Mouse (Mus musculus) frontal cortex, postnatal 25 days (tissue): ENCODE measurements at regions not wholly inside any gene's neighbourhood (a gene's known extent, or its start where the extent isn't known, plus 50 kb on each side); places are given as distances from the start of the nearest gene placed in this dataset.

Source experiments
- DNase-seq, 2 experiments: peaks; one replicate each; pipeline ENCODE4 v3.0.0; 2022; ENCODE audit warnings: low spot score in 2 of 2

- DNase-seq, result no peak
Observed at GRCm38 (mm10) chr16:5673372-5673960, 211.7 kb upstream of the Rbfox1 start.

GRCm38 (mm10) chr16:5672871-5673270, 212.3 kb upstream of the Rbfox1 start:
- no peak for DNase-seq

GRCm38 (mm10) chr16:5668403-5668967, 216.7 kb upstream of the Rbfox1 start:
- no peak for DNase-seq

GRCm38 (mm10) chr16:5661918-5662317, 223.2 kb upstream of the Rbfox1 start:
- no peak for DNase-seq

DNA sequence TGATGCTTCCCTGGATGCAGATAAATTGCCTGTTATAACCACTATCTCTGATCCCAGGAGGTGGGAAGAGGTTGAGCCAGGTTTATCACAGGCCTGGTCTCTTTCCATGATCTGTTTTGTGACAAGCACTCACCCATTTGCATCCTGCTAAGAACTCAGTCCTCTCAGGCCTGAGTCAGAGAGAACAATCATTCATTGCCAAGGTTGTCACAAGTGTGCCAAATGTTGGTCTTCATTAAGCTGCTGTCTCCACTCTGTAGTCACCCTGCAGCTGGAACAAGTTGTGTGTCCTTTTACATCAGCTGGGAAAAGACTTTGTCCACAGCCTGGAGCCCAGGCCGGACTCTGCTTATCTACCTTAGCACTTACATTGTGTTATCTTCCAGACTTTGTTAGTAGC, 233.6 kb upstream of the Rbfox1 start:
- DNase-seq, result no peak

DNA sequence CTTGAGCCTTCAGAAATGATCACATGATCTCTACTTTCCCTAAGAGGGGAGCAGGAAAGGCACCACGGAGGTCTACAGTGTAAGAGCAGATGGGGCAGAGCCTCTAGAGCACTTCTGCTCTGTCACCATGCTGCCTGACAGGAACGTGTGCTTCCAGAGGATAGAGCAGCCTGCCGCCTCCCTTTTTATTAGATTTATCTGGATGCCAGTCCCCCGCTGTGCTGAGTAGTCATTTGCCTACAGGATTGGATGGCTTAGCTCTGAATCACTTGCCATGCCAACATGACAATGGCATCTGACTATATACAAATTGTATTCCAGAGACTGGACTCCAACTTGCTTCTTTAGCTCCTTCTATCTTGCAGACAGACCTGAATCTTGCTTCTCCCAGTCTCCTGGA, 234.2 kb upstream of the Rbfox1 start:
- DNase-seq, result no peak

DNA sequence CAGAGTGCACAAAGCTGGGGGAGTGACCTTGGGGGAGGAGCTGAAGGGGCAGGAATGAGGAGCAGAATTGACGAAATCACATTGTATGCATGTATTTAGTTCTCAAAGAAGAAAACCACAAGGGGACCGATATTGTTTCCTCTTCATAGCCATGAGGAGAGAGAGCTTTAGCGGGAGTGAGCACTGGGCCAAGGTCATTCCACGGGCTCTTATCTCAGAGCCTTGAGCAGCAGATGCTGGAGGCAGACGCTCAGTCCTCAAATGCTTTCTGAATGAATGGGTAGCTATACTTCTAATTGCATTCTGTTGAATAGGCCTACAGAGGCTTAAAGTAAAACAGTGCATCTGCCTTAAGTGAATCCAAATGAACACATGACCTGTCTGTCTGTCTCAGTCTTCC, 245.2 kb upstream of the Rbfox1 start:
- no peak for DNase-seq

DNA sequence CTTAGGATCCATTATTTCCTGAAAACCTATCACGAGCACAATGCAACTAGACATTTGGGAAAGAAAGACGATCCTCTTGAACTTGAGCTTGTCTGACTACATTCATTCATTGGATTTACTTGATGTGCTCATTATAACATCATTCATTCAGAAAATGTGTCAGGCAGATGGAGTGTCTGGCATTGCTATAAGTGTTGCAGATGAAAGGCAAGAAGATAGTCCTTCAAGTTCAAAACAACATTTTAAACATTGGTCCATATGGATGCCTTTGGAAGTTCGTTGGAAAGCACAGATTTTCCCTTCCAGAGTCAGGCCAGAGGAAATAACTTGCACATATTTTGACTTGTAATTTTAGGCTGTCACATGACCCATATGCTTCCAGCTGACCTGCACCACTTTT, 255.2 kb upstream of the Rbfox1 start:
- no peak for DNase-seq

DNA sequence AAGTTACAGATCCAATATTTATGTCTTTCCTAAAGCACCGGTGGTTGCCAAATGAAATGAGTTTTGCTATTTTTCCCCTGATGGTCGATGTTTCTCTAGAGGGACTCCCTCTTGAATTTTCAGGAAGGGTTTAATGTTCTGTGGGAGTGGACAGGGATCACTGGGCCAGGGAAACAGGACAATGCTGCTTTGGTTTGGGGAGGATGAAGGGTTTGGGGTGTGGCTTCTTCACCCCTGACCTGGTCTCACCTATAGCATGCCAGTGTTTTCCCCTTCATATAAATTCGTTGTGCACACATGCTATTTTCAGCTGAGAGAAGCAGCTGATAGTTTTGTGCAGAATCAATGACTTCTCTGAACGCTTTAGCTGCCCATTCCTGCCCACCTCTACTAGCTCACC, 257.2 kb upstream of the Rbfox1 start:
- no peak for DNase-seq

DNA sequence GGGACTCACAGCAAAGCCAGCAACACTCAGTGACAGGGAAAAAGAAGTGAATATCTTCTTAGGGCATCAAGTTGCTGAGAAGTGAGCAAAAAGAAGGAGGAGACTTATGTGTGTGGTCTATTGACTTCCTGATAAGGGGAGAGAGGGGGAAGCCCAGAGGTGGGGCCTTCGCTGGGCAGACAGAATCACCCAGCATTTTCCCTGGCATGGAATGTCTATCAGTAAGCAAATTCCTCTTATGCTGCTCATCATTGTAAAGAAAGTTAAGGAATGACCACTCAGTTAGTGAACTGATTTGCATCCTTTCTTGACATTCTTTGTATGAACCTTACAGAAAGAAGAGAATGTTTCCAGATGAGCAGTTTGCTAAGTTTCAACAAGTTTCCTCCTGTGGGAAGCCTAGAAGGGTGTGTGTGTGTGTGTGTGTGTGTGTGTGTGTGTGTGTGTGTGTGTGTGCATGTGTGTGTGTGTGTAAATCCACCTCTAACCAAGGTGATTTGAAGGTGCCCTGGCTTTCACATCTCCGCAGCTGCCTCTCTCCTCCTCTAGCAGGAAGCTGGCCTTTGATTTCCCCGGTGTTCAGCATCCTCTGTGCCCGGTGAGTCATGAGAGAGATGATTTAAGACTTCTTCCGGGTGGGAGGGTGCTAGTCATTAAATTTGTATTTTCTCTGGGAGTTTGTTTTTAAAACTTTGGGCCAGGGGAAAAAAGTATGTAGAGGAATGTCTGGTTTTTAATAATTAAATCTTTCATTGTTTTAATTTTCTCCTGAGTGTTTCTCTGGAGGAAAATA, 257.8 kb upstream of the Rbfox1 start:
- DNase-seq, result no peak

GRCm38 (mm10) chr16:5625159-5625558, 260.0 kb upstream of the Rbfox1 start:
- DNase-seq, result no peak

DNA sequence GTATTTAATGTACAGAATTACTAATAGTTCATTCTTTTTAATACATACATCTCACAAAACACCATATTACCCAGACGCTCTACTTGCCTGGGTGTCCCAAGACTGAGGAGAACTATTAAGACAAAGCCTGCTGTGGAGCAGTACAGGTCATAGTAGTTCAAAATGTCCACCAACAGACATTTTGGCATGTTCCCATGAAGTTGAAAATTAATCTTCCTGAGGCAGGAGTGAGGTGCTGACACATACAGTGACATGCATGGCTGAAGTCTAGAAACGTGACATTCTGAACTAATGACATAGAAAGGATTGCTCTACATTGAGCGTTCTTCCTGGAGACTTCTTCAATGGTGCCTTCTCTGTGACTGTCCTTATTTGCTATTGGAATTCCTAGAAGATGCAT, 264.6 kb upstream of the Rbfox1 start:
- DNase-seq, result no peak

GRCm38 (mm10) chr16:5616356-5616755, 268.8 kb upstream of the Rbfox1 start:
- DNase-seq, result no peak

DNA sequence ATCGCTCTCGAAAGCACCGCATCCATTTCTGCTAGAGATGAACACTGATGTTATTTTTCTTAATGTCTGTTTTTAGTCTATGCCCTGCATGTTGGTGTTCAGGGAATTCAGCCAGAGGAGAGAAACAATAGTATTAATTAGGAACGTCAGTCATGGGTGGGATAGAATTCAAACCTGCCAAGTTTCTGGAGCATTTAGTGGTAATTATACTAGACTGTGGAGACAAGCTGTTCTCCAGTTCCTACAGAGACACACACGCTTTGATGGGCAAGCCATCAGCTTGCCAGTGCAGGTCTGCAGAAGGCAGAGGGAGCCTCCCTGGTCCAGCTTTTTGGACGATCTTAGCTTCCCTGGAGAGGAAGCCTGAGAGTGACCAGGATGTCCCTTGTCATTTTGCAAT, 289.8 kb upstream of the Rbfox1 start:
- no peak for DNase-seq

DNA sequence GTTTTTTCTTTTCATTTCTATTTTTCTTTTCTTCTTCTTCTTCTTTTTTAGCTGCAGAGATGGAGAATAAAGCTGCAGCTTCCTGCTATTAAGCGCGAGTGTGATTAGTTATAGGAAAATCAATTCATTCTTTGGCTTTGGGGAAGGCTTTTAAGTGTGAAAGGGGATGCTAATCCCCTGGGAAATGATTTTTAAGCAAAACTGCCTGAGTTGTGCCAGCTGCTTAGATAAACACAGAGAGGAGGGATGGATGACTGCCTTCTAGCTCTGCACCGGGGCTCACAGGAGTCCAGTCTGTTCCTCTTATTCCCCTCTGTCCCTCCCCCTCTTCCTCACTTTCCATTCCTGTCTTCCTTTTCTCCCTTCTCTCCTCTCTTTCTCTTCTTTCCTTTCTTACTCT, 306.8 kb upstream of the Rbfox1 start:
- DNase-seq, result no peak

DNA sequence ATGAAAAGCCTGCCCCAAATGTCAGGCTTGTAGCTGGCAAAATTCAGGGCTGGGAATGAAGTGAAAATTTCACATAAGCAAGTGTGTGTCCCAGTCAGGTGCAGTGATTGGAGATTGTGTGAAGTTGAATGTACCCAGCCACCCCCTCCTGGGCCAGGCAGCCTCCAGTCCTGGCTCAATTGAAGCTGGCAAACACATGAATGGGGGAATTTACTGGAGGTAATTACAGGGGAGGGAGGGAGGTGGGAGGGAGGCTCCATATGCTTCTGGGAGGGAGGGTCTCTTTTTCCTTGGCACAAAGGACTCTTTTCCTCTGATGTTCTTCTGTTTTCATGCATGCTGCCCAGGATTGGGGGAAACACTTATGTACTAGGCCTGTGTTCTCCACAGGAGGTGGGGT, 312.4 kb upstream of the Rbfox1 start:
- DNase-seq, result no peak

DNA sequence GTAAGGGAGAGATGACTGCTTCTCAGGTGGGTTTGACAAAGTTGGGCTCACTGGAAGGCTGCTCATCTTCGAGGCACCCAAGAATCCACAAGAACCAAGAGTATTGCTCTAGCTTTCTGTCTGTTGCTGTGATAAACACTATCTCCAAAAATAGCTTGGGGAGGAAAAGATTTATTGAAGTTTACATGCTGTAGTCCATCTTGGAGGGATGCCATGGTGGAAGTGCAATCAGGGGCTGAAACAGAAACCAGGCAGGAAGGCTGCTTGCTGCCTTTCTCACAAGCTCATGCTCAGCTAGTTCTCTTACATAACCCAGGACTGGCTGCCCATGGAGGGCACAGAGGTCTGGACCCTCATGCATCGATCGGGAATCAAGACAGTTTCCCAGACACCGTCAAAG, 314.5 kb upstream of the Rbfox1 start:
- no peak for DNase-seq

DNA sequence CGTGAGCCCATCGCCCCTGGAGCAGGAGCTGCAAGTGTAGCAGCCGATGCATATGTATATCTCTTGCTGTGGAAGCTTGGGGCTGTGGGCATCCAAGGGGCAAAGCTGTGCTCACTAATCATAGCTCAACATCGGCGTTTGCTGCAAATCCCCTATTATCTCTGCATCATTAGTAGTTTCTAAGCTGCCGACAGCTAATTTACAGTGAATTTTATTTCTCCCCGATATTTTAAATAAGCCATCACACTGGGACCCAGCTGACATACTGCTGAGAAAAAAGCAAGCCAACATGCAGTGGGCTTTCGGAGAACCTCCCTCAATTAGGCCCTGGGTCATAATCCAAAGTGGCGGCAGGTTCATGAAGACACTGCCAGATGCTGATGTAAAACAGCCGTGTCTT, 313.3 kb upstream of the Eef2kmt start:
- no peak for DNase-seq

DNA sequence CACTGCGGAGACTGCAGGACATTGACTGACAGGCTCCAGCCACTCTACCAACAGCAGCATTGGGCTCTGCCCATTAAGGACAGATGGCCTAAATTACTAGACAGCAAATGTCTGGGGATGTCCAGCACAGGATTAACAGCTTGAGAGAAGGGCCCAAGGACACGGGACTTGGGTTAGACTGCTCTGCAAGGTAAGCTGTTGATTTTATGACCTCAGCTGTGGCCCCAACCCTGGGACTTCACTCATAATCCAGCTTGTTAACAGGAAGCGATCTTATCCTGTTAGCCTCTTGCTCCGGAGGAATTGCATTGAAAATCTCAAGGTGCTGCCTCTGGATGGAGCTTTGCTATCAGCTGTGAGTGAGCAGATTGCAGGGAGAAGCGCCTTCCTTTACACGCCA, 293.2 kb upstream of the Eef2kmt start:
- no peak for DNase-seq

- DNase-seq, result no peak
Observed at GRCm38 (mm10) chr16:5548602-5549001, 292.8 kb upstream of the Eef2kmt start.

GRCm38 (mm10) chr16:5546808-5547207, 291.0 kb upstream of the Eef2kmt start:
- DNase-seq, result no peak

DNA sequence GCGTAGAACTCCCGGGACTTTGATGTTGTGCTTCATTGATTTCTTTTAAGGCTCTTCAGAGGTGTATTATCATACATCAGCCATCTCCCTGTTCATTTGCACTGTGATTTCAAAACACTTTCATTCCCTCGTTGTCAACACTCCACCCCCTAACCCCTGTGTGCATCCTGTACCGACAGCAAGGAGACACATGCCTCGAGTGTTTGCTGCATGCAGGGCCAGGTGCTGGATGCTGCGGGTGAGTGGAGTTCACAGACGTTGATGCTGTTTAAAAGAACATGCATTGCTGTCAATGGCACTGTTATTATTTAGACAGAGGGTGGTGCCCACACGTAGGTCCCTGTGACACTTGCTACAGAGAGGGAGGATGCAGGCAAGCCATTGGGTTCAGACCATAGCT, 290.0 kb upstream of the Eef2kmt start:
- no peak for DNase-seq

DNA sequence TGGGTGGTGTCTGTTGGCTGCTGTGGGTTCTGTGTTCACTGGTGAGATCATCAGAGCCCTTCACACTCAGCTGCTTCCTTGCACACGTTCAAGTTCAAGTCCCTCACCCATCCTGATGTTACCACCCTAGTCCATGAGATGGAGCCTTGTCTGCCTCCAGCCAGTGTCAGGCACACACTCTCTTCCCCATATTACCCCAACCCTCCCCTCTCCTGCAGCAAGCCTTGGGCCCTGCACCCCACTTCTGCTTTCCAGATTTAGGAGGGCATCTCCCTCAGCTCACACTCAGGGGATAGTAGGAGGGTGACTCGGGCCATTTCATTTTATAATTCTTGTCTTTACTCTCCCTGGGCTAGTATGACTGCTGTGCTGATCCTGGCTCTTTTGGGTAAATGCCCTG, 288.7 kb upstream of the Eef2kmt start:
- DNase-seq, result no peak
